Mouse (Mus musculus): ENCODE results near the gene Olfr1230. TPM values are rescaled to one million over a fixed set of nuclear protein-coding genes. Genes with fewer than 3 reads are reported as not detected.

The Olfr1230 gene
- not detected for total RNA-seq (2021)
- long read RNA-seq = 0 reads

DNA sequence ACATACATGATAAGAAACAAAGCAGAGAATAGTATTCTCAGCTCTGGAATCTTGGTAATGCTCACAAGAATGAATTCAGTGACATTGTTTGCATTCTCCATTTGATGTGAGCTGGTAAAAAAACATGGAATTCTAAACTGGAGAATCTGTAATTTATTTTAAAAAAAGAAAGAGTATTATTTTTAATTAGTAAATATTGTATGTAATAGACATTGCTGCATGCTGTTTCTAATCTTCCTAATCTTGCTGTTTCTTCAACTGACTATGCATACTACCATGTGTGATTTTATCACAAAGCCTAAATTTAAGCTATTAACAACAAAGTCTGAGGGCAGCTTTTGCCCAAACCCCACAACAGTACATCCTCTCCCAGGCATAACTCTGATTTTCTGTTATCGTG, at the start of gene Olfr1230:
Olfr1230 (minus strand) TSS at position 101 of the 400 bp plus-strand sequence.
- no peak for DNase-seq (ENCODE audit: low spot score in 2 of 2)

- no peak for DNase-seq (ENCODE audit: low spot score in 2 of 2)
Observed at GRCm38 (mm10) chr2:89342298-89342697, 45.2 kb upstream of the Olfr1230 start, which contains the start of gene Olfr1233. Gene Olfr1233 (minus strand): TSS chr2:89342398.

DNA sequence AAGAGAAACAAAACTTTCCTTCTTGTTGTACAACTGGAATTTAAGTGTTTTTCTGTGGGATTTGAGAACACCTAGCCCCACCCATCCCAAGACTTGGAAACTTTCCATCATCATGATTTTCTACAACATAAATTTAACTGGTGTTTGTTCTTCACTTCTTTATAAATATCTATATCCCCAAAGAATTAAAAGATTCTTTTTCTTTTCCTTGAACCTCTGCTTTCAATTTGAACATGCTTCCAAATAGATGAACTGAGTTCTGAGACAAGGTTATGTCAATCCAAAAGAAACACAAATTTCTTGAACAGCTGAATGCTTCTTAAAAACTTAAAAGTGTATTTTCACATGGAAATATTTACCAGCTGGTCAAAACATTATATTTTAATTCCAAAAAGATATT, 32.5 kb upstream of the Olfr1230 start, which contains the start of gene Olfr1232:
Olfr1232 (minus strand) TSS at position 101 of the 400 bp plus-strand sequence.
- DNase-seq (ENCODE audit: low spot score in 2 of 2) = no peak

GRCm38 (mm10) chr2:89306974-89307373, 9.9 kb upstream of the Olfr1230 start, which contains the start of gene Olfr1231:
Gene Olfr1231 (minus strand): TSS chr2:89307074.
- no peak for DNase-seq (ENCODE audit: low spot score in 2 of 2)

GRCm38 (mm10) chr2:89287914-89288313, 9.2 kb downstream of the Olfr1230 start, which contains the start of gene Olfr1229:
Gene Olfr1229 (minus strand): TSS chr2:89288014.
- DNase-seq (ENCODE audit: low spot score in 2 of 2) = no peak

DNA sequence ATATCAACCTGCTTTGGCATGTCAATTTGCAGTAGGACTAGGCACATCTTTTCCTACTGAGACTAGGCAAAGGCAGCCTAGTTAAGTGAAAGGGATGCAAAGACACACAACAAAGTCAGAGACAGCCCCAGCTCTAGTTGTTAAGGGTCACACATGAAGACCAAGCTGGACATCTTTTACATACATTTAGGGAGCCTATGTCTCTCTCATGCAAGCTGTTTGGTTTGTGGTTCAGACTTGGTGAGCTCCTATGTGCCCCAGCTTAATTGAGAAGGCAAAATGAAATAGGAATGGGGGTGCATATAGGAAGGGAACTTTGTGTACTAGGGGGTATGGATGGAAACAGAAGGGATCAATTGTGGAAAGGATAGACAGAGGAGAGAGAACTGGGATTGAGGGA, 43.1 kb downstream of the Olfr1230 start, which contains the start of gene Olfr1228:
Olfr1228 (minus strand) TSS at position 101 of the 400 bp plus-strand sequence.
- DNase-seq (ENCODE audit: low spot score in 2 of 2) = no peak

Other genes with a start within 250 kb of the Olfr1230 start
- not detected for gene Olfr1218, start 236.1 kb downstream of the Olfr1230 start, total RNA-seq (2021)
- gene Olfr1219, start 213.8 kb downstream of the Olfr1230 start, total RNA-seq (2021) = not detected
- gene Olfr1220, start 190.4 kb downstream of the Olfr1230 start, total RNA-seq (2021) = not detected
- gene Olfr1221, start 180.0 kb downstream of the Olfr1230 start, total RNA-seq (2021) = not detected
- not detected for gene Olfr1222, start 164.2 kb downstream of the Olfr1230 start, total RNA-seq (2021)
- not detected for gene Olfr1223, start 145.7 kb downstream of the Olfr1230 start, total RNA-seq (2021)
- gene Olfr1224-ps1, start 133.2 kb downstream of the Olfr1230 start, total RNA-seq (2021) = not detected
- gene Olfr1225, start 122.6 kb downstream of the Olfr1230 start, total RNA-seq (2021) = not detected
- not detected for gene Olfr1226, start 97.2 kb downstream of the Olfr1230 start, total RNA-seq (2021)
- gene Olfr1228, start 43.2 kb downstream of the Olfr1230 start, total RNA-seq (2021) = not detected
- not detected for gene Olfr1229, start 9.3 kb downstream of the Olfr1230 start, total RNA-seq (2021)
- gene Olfr1231, start 9.8 kb upstream of the Olfr1230 start, total RNA-seq (2021) = not detected
- not detected for gene Olfr1232, start 32.4 kb upstream of the Olfr1230 start, total RNA-seq (2021)
- not detected for gene Olfr1233, start 45.1 kb upstream of the Olfr1230 start, total RNA-seq (2021)
- not detected for gene Olfr1234, start 67.6 kb upstream of the Olfr1230 start, total RNA-seq (2021)
- not detected for gene Olfr1238, start 112.4 kb upstream of the Olfr1230 start, total RNA-seq (2021)
- not detected for gene Olfr1239, start 123.1 kb upstream of the Olfr1230 start, total RNA-seq (2021)
- gene Olfr1240, start 145.7 kb upstream of the Olfr1230 start, total RNA-seq (2021) = not detected
- gene Olfr1241, start 189.9 kb upstream of the Olfr1230 start, total RNA-seq (2021) = not detected
- gene Olfr1242, start 201.1 kb upstream of the Olfr1230 start, total RNA-seq (2021) = not detected
- gene Olfr1243, start 234.2 kb upstream of the Olfr1230 start, total RNA-seq (2021) = not detected

All from layer of hippocampus, adult 18-20 months (tissue).